Mouse (Mus musculus) forebrain, embryonic 14.5 days (tissue): ENCODE results near the gene Pygb. TPM values are rescaled to one million over a fixed set of nuclear protein-coding genes. Genes with fewer than 3 reads are reported as not detected.

Source experiments
- ATAC-seq: fragments of 200-750 bp; cut with Nextera tagmentation; 2 replicates; pipeline ENCODE4 v1.8.0; 2017; ENCODE audit warnings: mild to moderate bottlenecking, moderate library complexity
- DNase-seq: peaks from one replicate; pipeline ENCODE4 v3.0.0-alpha.2; 2015; ENCODE audit warnings: low spot score
- H3K27ac ChIP-seq: fragments of 300-500 bp; sonication (generic); 2 replicates; pipeline ENCODE4 v1.5.1; 2014; ENCODE audit warnings: low read depth, mild to moderate bottlenecking, control low read depth, low read length, moderate library complexity
- H3K27me3 ChIP-seq: fragments of 300-500 bp; sonication (generic); replicated peaks from 2 replicates; pipeline ENCODE4 v1.6.1; 2014; ENCODE audit warnings: low read length, control low read depth, mixed read lengths; ENCODE audit not compliant: control insufficient read depth, insufficient read depth
- H3K36me3 ChIP-seq: fragments of 300-500 bp; sonication (generic); 2 replicates; pipeline ENCODE4 v1.6.1; 2014; ENCODE audit warnings: low read length, control low read depth; ENCODE audit not compliant: control insufficient read depth, insufficient read depth
- H3K4me1 ChIP-seq: fragments of 300-500 bp; sonication (generic); 2 replicates; pipeline ENCODE4 v1.6.1; 2014; ENCODE audit warnings: antibody characterized with exemption, low read length, control low read depth; ENCODE audit not compliant: control insufficient read depth, insufficient read depth
- H3K4me2 ChIP-seq: fragments of 300-500 bp; sonication (generic); 2 replicates; pipeline ENCODE4 v1.6.1; 2014; ENCODE audit warnings: mild to moderate bottlenecking, control low read depth, low read length
- H3K4me3 ChIP-seq: fragments of 300-500 bp; sonication (generic); 2 replicates; pipeline ENCODE4 v1.5.1; 2014; ENCODE audit warnings: low read depth, low read length, control low read depth
- H3K9ac ChIP-seq: fragments of 300-500 bp; sonication (generic); 2 replicates; pipeline ENCODE4 v1.6.1; 2014; ENCODE audit warnings: mild to moderate bottlenecking, low read length, control low read depth, moderate library complexity
- H3K9me3 ChIP-seq: fragments of 300-500 bp; sonication (generic); replicated peaks from 2 replicates; pipeline ENCODE4 v1.6.1; 2016; ENCODE audit warnings: low read length, control low read depth, mixed read lengths; ENCODE audit not compliant: control insufficient read depth
- WGBS: fragments of 180-500 bp; shearing (Covaris S2); extraction: QIAGEN DNeasy Blood & Tissue Kit; methylation state at CpG from one replicate; pipeline ENCODE4 v1.1.7; 2014; 5-methylcytosine and 5-hydroxymethylcytosine counted together
- polyA plus RNA-seq: library from polyadenylated mRNA; unstranded; fragments of >200 nt; fragmentation: Nextera tagmentation; extraction: Ambion mirVana; gene quantifications from 2 replicates; pipeline ENCODE4 v1.2.1, GENCODE M21; 2014

Gene Pygb
- polyA plus RNA-seq, 1 experiment from 2014 or later: 50.7 TPM

DNA sequence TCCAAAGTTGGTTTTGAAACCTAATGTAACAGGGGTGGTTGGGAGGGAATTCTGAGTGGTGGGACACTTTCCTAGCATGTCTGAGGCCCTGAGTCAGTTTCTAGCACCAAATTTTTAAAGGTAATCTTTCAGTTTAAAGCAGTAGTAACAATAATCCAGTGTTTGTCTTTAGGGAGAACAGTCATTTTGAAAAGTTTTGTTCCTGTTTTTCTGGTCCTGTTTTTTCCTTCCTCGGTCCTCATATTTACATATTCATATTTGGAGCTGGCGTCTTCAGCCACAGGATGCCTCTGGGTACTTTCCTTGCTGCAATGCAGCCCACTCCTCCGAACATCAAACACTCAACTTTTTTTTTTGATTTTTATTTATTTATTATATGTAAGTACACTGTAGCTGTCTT, 31.5 kb upstream of the Pygb start:
- WGBS: 93% methylated on average over 3 of the region's 3 CpGs
- no peaks in the 10 kb centered on the region for H3K27me3 ChIP-seq
- DNase-seq (no peak), ATAC-seq (no peak)
- H3K4me1 ChIP-seq: 0 out of 2 replicates have a peak, but pooled peaks cover 1% of the 10 kb centered on the region
- H3K9ac ChIP-seq: no peak overlapping the region
- no peaks in the 10 kb centered on the region for H3K9me3 ChIP-seq
- H3K36me3 ChIP-seq: peaks cover 50% of the 10 kb centered on the region
- no peak overlapping the region for H3K27ac ChIP-seq
- no peak overlapping the region for H3K4me2 ChIP-seq
- no peak overlapping the region for H3K4me3 ChIP-seq

DNA sequence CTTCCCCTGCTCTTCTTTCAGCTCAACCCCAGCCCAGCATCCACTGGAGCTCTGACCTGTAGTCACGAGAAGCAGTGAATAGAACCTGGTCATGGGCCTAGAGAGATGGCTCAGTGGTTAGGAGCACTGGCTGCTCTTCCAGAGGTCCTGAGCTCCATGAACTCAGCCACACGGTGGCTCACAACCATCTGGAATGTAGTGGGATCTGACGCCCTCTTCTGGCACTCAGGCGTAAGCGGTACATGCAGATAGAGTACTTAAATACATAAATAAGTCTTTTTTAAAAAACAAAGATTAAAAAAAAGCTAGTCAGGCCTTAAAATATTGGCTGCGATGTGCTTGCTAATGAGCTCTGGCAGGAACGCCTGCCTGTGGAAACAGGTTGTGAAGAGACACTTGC, 25.1 kb upstream of the Pygb start:
- H3K9me3 ChIP-seq: no peaks in the 10 kb centered on the region
- H3K36me3 ChIP-seq: peaks cover 63% of the 10 kb centered on the region
- peaks cover 10% of the 10 kb centered on the region for H3K4me1 ChIP-seq
- H3K4me2 ChIP-seq: no peak overlapping the region
- no peak overlapping the region for H3K9ac ChIP-seq
- H3K27ac ChIP-seq: no peak overlapping the region
- ATAC-seq (no peak), DNase-seq (no peak)
- H3K4me3 ChIP-seq: no peak overlapping the region
- WGBS: 79% methylated on average over 7 of the region's 7 CpGs
- no peaks in the 10 kb centered on the region for H3K27me3 ChIP-seq

DNA sequence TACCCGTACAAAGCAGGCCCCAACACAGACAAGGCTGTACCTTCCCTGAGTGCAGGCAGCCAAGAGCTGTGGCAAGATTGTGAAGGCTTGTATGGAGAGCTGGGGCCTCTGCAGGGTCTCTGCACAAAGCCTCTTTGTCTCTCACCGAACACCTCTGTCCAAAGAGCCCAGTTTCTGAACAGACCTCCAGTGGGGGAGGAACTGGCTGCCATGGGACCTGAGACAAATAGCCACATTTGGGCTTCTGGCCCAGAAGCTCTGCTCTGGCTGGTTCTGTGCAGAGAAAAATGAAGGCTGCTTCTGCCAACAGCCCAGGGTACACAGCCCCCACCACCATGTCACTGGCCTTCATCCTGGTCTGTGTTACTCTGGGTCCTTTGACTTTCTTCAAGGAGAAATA, 20.9 kb upstream of the Pygb start:
- peak; percentile 73 for DNase-seq
- peaks cover 40% of the 10 kb centered on the region for H3K36me3 ChIP-seq

DNA sequence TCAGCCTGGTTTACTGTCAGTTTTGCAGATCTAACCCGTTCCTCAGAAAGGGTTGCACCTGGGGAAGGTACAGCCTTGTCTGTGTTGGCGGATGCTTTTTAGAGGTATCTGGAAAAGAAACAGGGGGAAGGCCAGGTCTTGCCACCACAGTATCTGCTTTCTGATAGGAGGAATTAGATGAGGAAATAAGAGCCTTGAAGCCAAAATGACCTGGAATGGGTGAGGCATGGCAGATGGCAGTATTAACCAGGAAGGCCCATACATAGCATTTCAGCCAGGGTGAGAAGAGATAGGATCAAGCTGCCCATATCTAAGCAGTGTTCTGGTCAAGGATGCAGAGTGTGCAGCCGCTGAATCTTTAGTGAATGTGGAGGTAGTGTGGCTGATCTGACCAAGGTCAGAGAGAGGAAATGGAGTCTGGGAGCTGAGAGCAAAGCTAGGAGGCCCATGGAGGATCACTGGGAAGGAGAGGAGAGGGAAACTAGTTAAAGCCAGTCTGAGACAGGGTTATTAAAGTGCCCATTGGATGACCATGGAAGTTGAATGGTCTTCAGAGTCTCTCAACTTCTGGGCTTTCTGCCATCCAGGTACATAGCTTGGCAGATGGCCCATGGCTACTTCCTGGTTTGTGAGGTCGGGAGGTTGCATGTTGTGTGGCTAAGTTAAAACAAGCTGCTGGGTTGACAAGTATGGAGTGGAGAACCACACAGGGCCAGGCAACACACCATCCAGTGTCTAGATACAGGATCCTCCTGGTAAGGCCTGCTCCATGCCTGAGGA, 20.3 kb upstream of the Pygb start:
- DNase-seq (no peak), ATAC-seq (no peak)
- H3K4me2 ChIP-seq: no peak overlapping the region
- H3K27ac ChIP-seq: peak overlapping the region; percentile 56; the same call in 1 of the 2 replicates
- no peak overlapping the region for H3K9ac ChIP-seq
- peaks cover 39% of the 10 kb centered on the region for H3K36me3 ChIP-seq
- H3K9me3 ChIP-seq: no peaks in the 10 kb centered on the region
- peaks cover 19% of the 10 kb centered on the region for H3K4me1 ChIP-seq
- 85% methylated on average over 4 of the region's 4 CpGs for WGBS
- H3K4me3 ChIP-seq: no peak overlapping the region
- no peaks in the 10 kb centered on the region for H3K27me3 ChIP-seq

More for the DNA sequence above, 20.9 kb upstream of the Pygb start:
- H3K4me3 ChIP-seq: no peak overlapping the region
- no peaks in the 10 kb centered on the region for H3K27me3 ChIP-seq
- ATAC-seq: peak; percentile 81
- no peak overlapping the region for H3K4me2 ChIP-seq
- peaks cover 13% of the 10 kb centered on the region for H3K4me1 ChIP-seq
- 3% methylated on average over 2 of the region's 2 CpGs for WGBS
- H3K9me3 ChIP-seq: no peaks in the 10 kb centered on the region
- peak overlapping the region; percentile 56 for H3K27ac ChIP-seq
- no peak overlapping the region for H3K9ac ChIP-seq

DNA sequence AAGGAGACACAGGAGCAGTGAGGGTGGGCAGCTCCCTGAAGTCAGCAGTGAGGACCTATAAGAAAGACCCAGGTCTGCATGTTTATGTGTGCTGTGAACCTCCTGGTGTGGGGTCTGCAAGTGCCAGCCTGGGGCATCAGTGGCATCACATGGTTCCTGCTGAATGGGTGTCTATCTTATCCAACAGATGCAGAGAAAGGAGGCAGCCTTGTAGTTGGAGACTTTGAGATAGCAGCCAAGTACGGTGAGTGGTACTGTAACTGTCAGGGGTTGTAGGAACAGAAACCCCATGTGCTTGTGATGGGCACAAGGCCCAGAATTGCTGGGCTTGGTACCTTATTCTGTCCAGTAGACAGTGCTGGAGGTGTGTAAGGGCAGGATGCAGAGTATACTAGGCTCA, 17.9 kb upstream of the Pygb start:
- Histone ChIP-seq H3K4me1 (peaks cover 26% of the 10 kb centered on the region), H3K4me2 (no peak overlapping the region), H3K9me3 (no peaks in the 10 kb centered on the region), H3K27me3 (no peaks in the 10 kb centered on the region), H3K36me3 (peaks cover 30% of the 10 kb centered on the region; the same call in 1 of the 2 replicates), H3K9ac (no peak overlapping the region), H3K27ac (no peak overlapping the region), H3K4me3 (no peak overlapping the region)
- ATAC-seq (no peak), DNase-seq (no peak)
- 92% methylated on average over 1 of the region's 1 CpGs for WGBS

DNA sequence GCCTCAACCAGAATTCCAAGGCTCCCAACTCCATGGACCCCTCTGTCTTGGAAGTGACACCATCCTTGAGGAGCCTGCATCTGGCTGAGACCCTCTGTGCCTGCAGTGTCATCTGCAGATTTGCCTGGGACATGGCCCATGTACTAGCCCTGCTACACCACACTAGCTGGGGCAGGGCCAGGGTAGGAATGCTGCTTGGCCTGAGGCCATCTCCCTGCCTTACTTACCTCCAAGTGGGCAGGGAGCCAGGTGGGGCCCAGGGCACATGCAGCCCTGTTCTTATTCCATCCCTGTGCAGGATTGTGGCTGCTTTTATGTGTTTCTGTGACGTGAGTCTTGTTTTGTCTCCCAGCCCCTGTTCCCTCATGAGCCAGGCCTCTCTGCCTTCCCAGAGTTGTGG, 15.8 kb upstream of the Pygb start:
- H3K9ac ChIP-seq: no peak overlapping the region; the same call in 1 of the 2 replicates
- 16% methylated on average over 1 of the region's 1 CpGs for WGBS

DNA sequence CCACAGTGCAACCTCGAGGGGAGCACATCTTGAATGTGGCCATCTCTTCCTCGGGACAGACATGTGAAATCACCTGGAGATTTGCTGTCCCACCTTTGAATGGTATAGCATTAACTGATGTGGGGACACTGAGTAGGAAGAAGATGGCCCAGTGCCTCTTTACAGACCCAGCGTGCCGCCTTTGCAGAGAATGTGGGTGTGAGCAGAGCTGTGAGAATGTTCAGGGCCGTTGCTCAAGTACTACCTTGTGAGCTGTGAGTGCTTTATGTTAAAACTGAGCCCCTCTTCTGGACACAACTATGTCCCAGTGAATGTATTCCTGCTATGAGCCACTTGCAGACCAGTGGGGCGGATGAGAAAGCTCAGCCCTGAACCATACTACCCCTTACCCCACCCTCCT, 15.4 kb upstream of the Pygb start:
- H3K27ac ChIP-seq: peak overlapping the region; percentile 77
- ATAC-seq (peak; percentile 10; the same call in 1 of the 2 replicates), DNase-seq (no peak)
- peak overlapping the region; percentile 29; the same call in 1 of the 2 replicates for H3K9ac ChIP-seq
- H3K36me3 ChIP-seq: peaks cover 19% of the 10 kb centered on the region; the same call in 1 of the 2 replicates
- no peak overlapping the region for H3K4me2 ChIP-seq
- H3K27me3 ChIP-seq: no peaks in the 10 kb centered on the region
- 51% methylated on average over 6 of the region's 6 CpGs for WGBS
- no peak overlapping the region for H3K4me3 ChIP-seq
- no peaks in the 10 kb centered on the region for H3K9me3 ChIP-seq
- peaks cover 16% of the 10 kb centered on the region; the same call in 1 of the 2 replicates for H3K4me1 ChIP-seq

More for the DNA sequence above, 15.8 kb upstream of the Pygb start:
- ATAC-seq (peak; percentile 78), DNase-seq (peak; percentile 81)
- Histone ChIP-seq H3K4me1 (peaks cover 16% of the 10 kb centered on the region; the same call in 1 of the 2 replicates), H3K27me3 (no peaks in the 10 kb centered on the region), H3K36me3 (peaks cover 19% of the 10 kb centered on the region; the same call in 1 of the 2 replicates), H3K27ac (peak overlapping the region; percentile 77; the same call in 1 of the 2 replicates), H3K4me3 (no peak overlapping the region), H3K4me2 (no peak overlapping the region), H3K9me3 (no peaks in the 10 kb centered on the region)

DNA sequence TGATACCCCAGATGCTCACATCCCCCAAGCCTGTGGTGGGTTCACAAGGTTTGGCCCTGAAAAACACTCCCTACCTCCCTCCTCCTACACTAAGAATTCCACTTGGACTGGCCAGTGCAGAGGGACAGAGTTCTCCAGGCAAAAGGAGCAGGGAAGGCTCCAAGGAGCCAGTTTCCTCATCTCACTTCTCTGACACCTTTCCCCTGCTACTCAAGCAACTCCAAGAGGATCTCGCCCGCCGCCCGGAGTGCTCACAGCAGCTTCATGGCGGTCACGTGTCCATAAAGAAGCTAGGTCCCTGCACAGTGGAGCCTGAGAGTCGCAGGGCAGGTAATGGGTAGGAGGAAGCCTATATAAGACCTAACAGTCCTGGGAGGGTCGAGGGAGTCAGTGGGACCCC, 14.5 kb upstream of the Pygb start:
- Histone ChIP-seq H3K27ac (no peak overlapping the region), H3K4me2 (no peak overlapping the region), H3K9ac (no peak overlapping the region), H3K4me3 (no peak overlapping the region), H3K9me3 (no peaks in the 10 kb centered on the region), H3K27me3 (no peaks in the 10 kb centered on the region), H3K36me3 (peaks cover 18% of the 10 kb centered on the region; the same call in 1 of the 2 replicates), H3K4me1 (peaks cover 16% of the 10 kb centered on the region; the same call in 1 of the 2 replicates)
- DNase-seq (no peak), ATAC-seq (no peak)
- 87% methylated on average over 8 of the region's 8 CpGs for WGBS
